Mouse (Mus musculus): ENCODE data around the gene Tomm6.

- no peak for TF ChIP-seq CTCF (IDR thresholded peaks at IDR 0.05; ENCODE audit: low read depth, low read length)
- no peak for TF ChIP-seq EP300 (IDR thresholded peaks at IDR 0.05; ENCODE audit: insufficient read depth, low read depth, low read length)
- no peak for TF ChIP-seq POLR2A (IDR thresholded peaks at IDR 0.05; ENCODE audit: insufficient read depth, low read length)
These were observed 10.0 kb upstream of the Tomm6 start for GRCm38 (mm10) chr17:47698156-47698555.

All from ES-Bruce4 (cell line).